Mouse (Mus musculus) C2C12 (cell line): ENCODE data around the gene Gsto2.

Source experiments
- CEBPB ChIP-seq: IDR thresholded peaks from one replicate; pipeline ENCODE4 v1.6.1; 2011; ENCODE audit warnings: low read depth, mild to moderate bottlenecking, control low read depth, moderate library complexity
- CTCF ChIP-seq: IDR thresholded peaks from one replicate; pipeline ENCODE4 v1.5.1; 2011; ENCODE audit not compliant: control insufficient read depth, insufficient read depth, insufficient read length
- FOSL1 ChIP-seq: IDR thresholded peaks from one replicate; pipeline ENCODE4 v1.8.0; 2011; ENCODE audit warnings: mild to moderate bottlenecking, low read length; ENCODE audit not compliant: poor library complexity, insufficient read depth, severe bottlenecking
- MAX ChIP-seq: IDR thresholded peaks from one replicate; pipeline ENCODE4 v1.6.1; 2011; ENCODE audit warnings: mild to moderate bottlenecking, control low read depth
- MYOD1 ChIP-seq: IDR thresholded peaks from one replicate; pipeline ENCODE4 v1.6.1; 2011; ENCODE audit warnings: low read depth; ENCODE audit not compliant: control insufficient read depth, insufficient read length
- MYOG ChIP-seq: IDR thresholded peaks from one replicate; pipeline ENCODE4 v1.6.1; 2011; ENCODE audit not compliant: control insufficient read depth, insufficient read length; ENCODE audit errors: extremely low read depth
- USF1 ChIP-seq: IDR thresholded peaks from one replicate; pipeline ENCODE4 v1.6.1; 2011; ENCODE audit warnings: low read depth, mild to moderate bottlenecking, control low read depth, moderate library complexity

- TF ChIP-seq CTCF (no peak), MYOG (no peak), MAX (no peak), USF1 (no peak), CEBPB (no peak), MYOD1 (peak; percentile 64), FOSL1 (no peak)
Observed at GRCm38 (mm10) chr19:47890489-47891130, 25.3 kb downstream of the Gsto2 start.
